28 mouse cellular contexts compared by ENCODE assay signal in the genomic region with DNA sequence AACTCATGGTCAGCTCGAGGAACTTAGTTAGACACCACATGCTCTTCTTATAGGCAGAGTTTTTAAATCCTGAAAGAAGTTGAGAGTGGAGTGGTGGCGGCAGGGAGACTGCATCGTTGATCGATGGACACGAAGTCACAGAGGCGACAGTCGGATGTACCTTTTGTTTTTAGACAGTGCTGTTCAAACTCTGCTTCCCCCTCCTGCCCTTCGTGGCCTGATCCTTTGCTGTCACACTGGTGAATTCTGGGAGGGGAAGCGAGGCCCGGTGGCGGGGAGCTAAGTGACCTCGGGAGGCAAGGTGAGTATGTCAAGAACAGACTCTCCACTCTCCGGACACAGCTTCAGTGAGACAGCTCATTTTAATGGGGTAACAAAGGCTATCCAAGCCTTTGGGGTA.
"Had no signal": no experiment of that assay in that cellular context is flagged by ENCODE, and none has a peak within 500 bp of the region (broad histone marks: within the 10 kb centered on the region; RNA-seq: fewer than 3 reads in every experiment).

No protein-coding gene starts in this region.

- H3K36me3 ChIP-seq: embryonic facial prominence, embryonic 10.5 days; embryonic facial prominence, embryonic 12.5 days; embryonic facial prominence, embryonic 13.5 days; embryonic facial prominence, embryonic 15.5 days; forebrain, embryonic 10.5 days; forebrain, embryonic 12.5 days; forebrain, embryonic 15.5 days had no signal

- H3K4me2 ChIP-seq: embryonic facial prominence, embryonic 12.5 days; embryonic facial prominence, embryonic 13.5 days; embryonic facial prominence, embryonic 15.5 days; forebrain, embryonic 12.5 days; forebrain, embryonic 13.5 days; forebrain, embryonic 15.5 days had no signal

- DNase-seq: cerebellum, adult 18-20 months; cerebellum, adult 2 months; cerebellum, adult 8-10 months; cerebellum, adult 9-10 months; cerebellum, adult 9-11 months; cerebellum, postnatal 10 days; cerebellum, postnatal 14 days; cerebellum, postnatal 25 days; cerebellum, postnatal 36 days; embryo, embryonic 11 days; forebrain, postnatal 0 days; gastrocnemius, adult 2 months; gastrocnemius, postnatal 10 days; gastrocnemius, postnatal 14 days; gastrocnemius, postnatal 25 days; gastrocnemius, postnatal 36 days; heart, adult 2 months had no signal

- H3K4me1 ChIP-seq: embryonic facial prominence, embryonic 12.5 days; embryonic facial prominence, embryonic 15.5 days; forebrain, embryonic 10.5 days; forebrain, embryonic 12.5 days; forebrain, embryonic 13.5 days; forebrain, embryonic 15.5 days had no signal

- H3K9me3 ChIP-seq: embryonic facial prominence, embryonic 10.5 days; embryonic facial prominence, embryonic 12.5 days; embryonic facial prominence, embryonic 13.5 days; embryonic facial prominence, embryonic 15.5 days; forebrain, embryonic 10.5 days; forebrain, embryonic 12.5 days; forebrain, embryonic 13.5 days; forebrain, embryonic 15.5 days had no signal

- H3K4me3 ChIP-seq: embryonic facial prominence, embryonic 10.5 days; embryonic facial prominence, embryonic 12.5 days; embryonic facial prominence, embryonic 13.5 days; embryonic facial prominence, embryonic 15.5 days; erythroblast, embryonic 14.5 days; forebrain, embryonic 10.5 days; forebrain, embryonic 12.5 days; forebrain, embryonic 13.5 days; forebrain, embryonic 15.5 days; gastrocnemius, adult 2 months; heart, adult 2 months had no signal

- ATAC-seq: forebrain, embryonic 13.5 days; forebrain, embryonic 14.5 days; forebrain, embryonic 15.5 days; forebrain, embryonic 16.5 days; forebrain, postnatal 0 days had no signal

- H3K27me3 ChIP-seq: embryonic facial prominence, embryonic 12.5 days; embryonic facial prominence, embryonic 13.5 days; forebrain, embryonic 12.5 days; forebrain, embryonic 13.5 days; forebrain, embryonic 15.5 days had no signal

- H3K27ac ChIP-seq: embryonic facial prominence, embryonic 10.5 days; embryonic facial prominence, embryonic 12.5 days; embryonic facial prominence, embryonic 13.5 days; embryonic facial prominence, embryonic 15.5 days; forebrain, embryonic 10.5 days; forebrain, embryonic 12.5 days; forebrain, embryonic 13.5 days; forebrain, embryonic 15.5 days; gastrocnemius, adult 2 months; heart, adult 2 months had no signal

- H3K9ac ChIP-seq: embryonic facial prominence, embryonic 12.5 days; embryonic facial prominence, embryonic 13.5 days; embryonic facial prominence, embryonic 15.5 days; forebrain, embryonic 12.5 days; forebrain, embryonic 13.5 days; forebrain, embryonic 15.5 days; forebrain, postnatal 0 days had no signal
